Mouse (Mus musculus) brain, embryonic 14.5 days (tissue): ENCODE measurements around the gene Grm4.

Experiments used
- CTCF ChIP-seq: fragments of 200-500 bp; IDR thresholded peaks from 2 replicates; pipeline ENCODE4 v1.5.1; 2012; ENCODE audit warnings: inconsistent platforms, mild to moderate bottlenecking, moderate library complexity, borderline replicate concordance; ENCODE audit not compliant: insufficient read depth, insufficient read length; ENCODE audit errors: extremely low read depth
- POLR2A ChIP-seq: fragments of 200-500 bp; IDR thresholded peaks from 2 replicates; pipeline ENCODE4 v1.6.1; 2012; ENCODE audit warnings: mild to moderate bottlenecking, inconsistent platforms, borderline replicate concordance; ENCODE audit not compliant: poor library complexity, insufficient read depth, insufficient read length, severe bottlenecking; ENCODE audit errors: extremely low read depth

DNA sequence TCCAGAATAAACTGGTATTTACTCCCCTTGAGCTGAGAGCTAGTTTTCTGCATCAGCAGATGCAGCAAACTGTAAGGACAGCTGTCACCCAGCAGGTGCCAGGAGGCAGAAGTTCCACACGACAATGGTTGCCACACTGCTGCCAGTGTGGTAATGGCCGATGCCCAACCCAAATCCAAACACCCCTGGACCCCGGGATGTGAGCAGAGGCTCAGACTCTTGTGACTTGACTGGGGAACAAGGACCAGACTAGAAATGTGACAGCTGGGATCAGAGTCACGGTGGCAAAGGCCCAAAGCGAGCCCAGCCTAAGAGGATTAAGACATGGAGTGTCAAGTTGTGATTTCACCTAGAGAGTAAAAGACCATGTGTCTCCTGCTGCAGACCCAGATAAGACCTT, 112.7 kb downstream of the Grm4 start:
- TF ChIP-seq CTCF = no peak
- no peak for TF ChIP-seq POLR2A
